Mouse (Mus musculus) liver, embryonic 13.5 days (tissue): Measurements from ENCODE around the gene Kcnk7. TPM values are rescaled to one million over a fixed set of nuclear protein-coding genes. Genes with fewer than 3 reads are reported as not detected.
A peak's percentile ranks its signal among the peaks of the same experiment; 100 is the strongest.

Experiments
- ATAC-seq: fragments of 200-750 bp; cut with Nextera tagmentation; 2 replicates; pipeline ENCODE4 v1.8.0; 2017; ENCODE audit warnings: low read depth, mild to moderate bottlenecking, moderate number of reproducible peaks, moderate library complexity
- DNase-seq: peaks from one replicate; pipeline ENCODE4 v3.0.0; 2022
- H3K27ac ChIP-seq: fragments of 300-500 bp; sonication (generic); 2 replicates; pipeline ENCODE4 v1.5.1; 2015; ENCODE audit warnings: moderate library complexity, mild to moderate bottlenecking, inconsistent platforms
- H3K27me3 ChIP-seq: fragments of 300-500 bp; sonication (generic); 2 replicates; pipeline ENCODE4 v1.6.1; 2015; ENCODE audit warnings: mild to moderate bottlenecking, inconsistent platforms
- H3K36me3 ChIP-seq: fragments of 300-500 bp; sonication (generic); 2 replicates; pipeline ENCODE4 v1.6.1; 2015; ENCODE audit warnings: mild to moderate bottlenecking, inconsistent platforms
- H3K4me1 ChIP-seq: fragments of 300-500 bp; sonication (generic); replicated peaks from 2 replicates; pipeline ENCODE4 v1.6.1; 2015; ENCODE audit warnings: inconsistent platforms
- H3K4me2 ChIP-seq: fragments of 300-500 bp; sonication (generic); 2 replicates; pipeline ENCODE4 v1.6.1; 2015; ENCODE audit warnings: inconsistent platforms, mild to moderate bottlenecking, moderate library complexity
- H3K4me3 ChIP-seq: fragments of 300-500 bp; sonication (generic); replicated peaks from 2 replicates; pipeline ENCODE4 v1.5.1; 2015; ENCODE audit warnings: mild to moderate bottlenecking, inconsistent platforms
- H3K9ac ChIP-seq: fragments of 300-500 bp; sonication (generic); 2 replicates; pipeline ENCODE4 v1.6.1; 2015; ENCODE audit warnings: mild to moderate bottlenecking, inconsistent platforms
- H3K9me3 ChIP-seq: fragments of 300-500 bp; sonication (generic); replicated peaks from 2 replicates; pipeline ENCODE4 v1.6.1; 2016; ENCODE audit warnings: inconsistent platforms
- WGBS: fragments of 180-500 bp; shearing (Covaris S2); methylation state at CpG from one replicate; pipeline ENCODE4 v1.1.7; 2015; ENCODE audit not compliant: insufficient replicate concordance; 5-methylcytosine and 5-hydroxymethylcytosine counted together
- polyA plus RNA-seq: library from polyadenylated mRNA; unstranded; fragments of >200 nt; fragmentation: Nextera tagmentation; extraction: Ambion mirVana; gene quantifications from 2 replicates; pipeline ENCODE4 v1.2.1, GENCODE M21; 2015

Kcnk7 gene
- polyA plus RNA-seq, 1 experiment from 2014 or later, result 0.46 TPM

GRCm38 (mm10) chr19:5713730-5714129, 9.6 kb downstream of the Kcnk7 start:
- Histone ChIP-seq H3K4me3 (peak overlapping the region; percentile 18), H3K27ac (peak overlapping the region; percentile 59), H3K9me3 (no peaks in the 10 kb centered on the region), H3K9ac (peak overlapping the region; percentile 37), H3K4me1 (peaks cover 84% of the 10 kb centered on the region), H3K36me3 (peaks cover 100% of the 10 kb centered on the region), H3K4me2 (peak overlapping the region; percentile 43), H3K27me3 (no peaks in the 10 kb centered on the region)
- ATAC-seq, result peak; percentile 52
- DNase-seq, result no peak
- 34% methylated on average over 2 of the region's 2 CpGs for WGBS

DNA sequence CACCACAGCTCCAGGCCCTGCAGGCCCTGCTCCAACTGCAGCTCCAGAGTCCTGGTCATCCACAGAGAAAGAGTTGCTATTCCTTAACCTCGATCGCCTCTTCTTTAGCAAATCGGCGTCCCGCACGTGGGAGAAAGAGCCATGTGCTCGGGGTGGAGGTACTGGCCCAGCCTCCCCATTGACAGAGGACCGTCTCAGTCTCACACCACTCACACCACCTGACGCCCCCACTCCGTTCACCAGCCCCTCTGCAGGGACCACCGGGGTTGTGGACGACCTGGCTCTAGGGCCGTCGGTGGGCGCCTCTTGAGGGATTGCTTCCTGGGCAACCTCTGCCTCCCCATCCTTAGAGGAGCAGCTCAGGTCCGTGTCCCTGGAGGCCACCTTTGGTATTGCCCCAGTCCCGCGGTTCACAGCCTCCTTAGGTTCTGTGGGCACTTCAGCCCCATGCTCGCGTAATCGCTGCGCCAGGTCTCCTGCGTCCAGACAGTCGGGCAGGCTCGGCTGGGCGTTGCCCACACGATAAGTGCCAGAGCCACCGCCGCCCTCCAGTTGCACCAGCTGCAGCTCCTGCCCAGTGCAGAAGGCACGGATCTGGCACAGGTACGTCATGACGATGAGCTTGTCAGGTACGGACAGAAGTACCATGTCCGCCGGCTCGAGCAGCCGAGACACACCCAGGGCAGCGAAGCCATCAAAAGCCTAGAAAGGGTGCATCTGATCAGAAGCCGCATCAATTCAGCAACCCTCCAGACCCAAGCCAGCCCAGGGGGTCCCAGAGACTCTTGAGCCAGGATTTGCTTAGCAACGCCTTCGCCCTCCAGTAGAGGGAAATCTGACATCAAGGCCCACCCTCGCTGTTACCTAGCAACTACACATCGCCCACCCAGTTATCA, 11.9 kb downstream of the Kcnk7 start:
- H3K9me3 ChIP-seq, result no peaks in the 10 kb centered on the region
- peaks cover 100% of the 10 kb centered on the region for H3K36me3 ChIP-seq
- ATAC-seq (peak; percentile 51), DNase-seq (no peak)
- peak overlapping the region; percentile 36 for H3K4me2 ChIP-seq
- peaks cover 98% of the 10 kb centered on the region for H3K4me1 ChIP-seq
- peak overlapping the region; percentile 59 for H3K27ac ChIP-seq
- peak overlapping the region; percentile 6; the same call in 1 of the 2 replicates for H3K9ac ChIP-seq
- 77% methylated on average over 43 of the region's 43 CpGs for WGBS
- H3K4me3 ChIP-seq, result peak overlapping the region; percentile 21; the same call in 1 of the 2 replicates
- H3K27me3 ChIP-seq, result no peaks in the 10 kb centered on the region

DNA sequence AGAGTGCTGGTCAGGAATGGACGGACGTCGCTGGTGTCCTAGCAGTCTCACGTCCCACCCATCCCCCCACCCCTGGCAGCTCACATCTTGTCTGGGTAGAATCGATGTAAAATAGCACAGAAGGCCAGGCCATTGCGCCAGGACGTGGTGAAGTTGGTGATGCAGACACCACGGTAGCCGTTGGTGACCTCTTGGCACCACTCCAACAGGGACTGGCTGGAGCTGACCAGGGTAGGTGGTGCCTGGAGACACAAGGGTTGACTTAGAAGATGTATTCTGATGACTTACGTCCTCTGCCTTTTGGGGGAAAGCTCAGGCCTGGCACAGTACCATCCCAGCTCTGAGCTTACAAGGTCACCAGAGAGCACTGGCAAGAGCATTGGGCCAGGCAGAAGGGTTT, 12.8 kb downstream of the Kcnk7 start:
- H3K9ac ChIP-seq, result no peak overlapping the region
- H3K9me3 ChIP-seq, result no peaks in the 10 kb centered on the region
- peaks cover 100% of the 10 kb centered on the region for H3K36me3 ChIP-seq
- peak overlapping the region; percentile 99; the same call in 1 of the 2 replicates for H3K27ac ChIP-seq
- H3K4me1 ChIP-seq, result peaks cover 100% of the 10 kb centered on the region
- no peak for ATAC-seq
- no peak for DNase-seq
- WGBS, result 77% methylated on average over 10 of the region's 10 CpGs
- H3K4me2 ChIP-seq, result peak overlapping the region; percentile 36; the same call in 1 of the 2 replicates
- H3K27me3 ChIP-seq, result no peaks in the 10 kb centered on the region
- H3K4me3 ChIP-seq, result 0 out of 2 replicates have a peak overlapping the region, but pooled peaks have one; percentile 2

DNA sequence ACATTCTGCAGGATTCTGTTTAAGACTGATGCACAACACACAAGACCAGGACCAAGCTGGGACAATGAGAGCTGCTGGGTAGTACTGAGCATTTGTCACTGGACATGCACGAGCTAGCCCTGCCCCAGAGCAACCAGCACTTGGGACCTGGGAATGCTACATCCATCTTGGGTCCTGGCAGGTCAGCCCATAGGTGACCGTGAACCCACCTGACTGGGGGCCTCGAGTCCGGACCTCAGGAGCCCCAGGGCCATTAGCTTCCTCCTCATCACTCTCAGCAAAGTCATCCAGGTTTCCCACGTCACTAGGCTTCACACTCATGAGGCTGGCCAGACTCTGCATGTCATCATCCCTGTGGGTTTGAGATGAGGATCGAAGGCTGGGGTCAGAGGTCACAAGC, 17.1 kb downstream of the Kcnk7 start:
- peak overlapping the region; percentile 18 for H3K4me3 ChIP-seq
- ATAC-seq, result no peak
- no peak for DNase-seq
- peak overlapping the region; percentile 100; the same call in 1 of the 2 replicates for H3K9ac ChIP-seq
- peaks cover 82% of the 10 kb centered on the region for H3K36me3 ChIP-seq
- no peaks in the 10 kb centered on the region for H3K27me3 ChIP-seq
- WGBS, result 89% methylated on average over 6 of the region's 6 CpGs
- H3K9me3 ChIP-seq, result no peaks in the 10 kb centered on the region
- H3K4me2 ChIP-seq, result peak overlapping the region; percentile 91
- peak overlapping the region; percentile 99 for H3K27ac ChIP-seq
- peaks cover 88% of the 10 kb centered on the region for H3K4me1 ChIP-seq

DNA sequence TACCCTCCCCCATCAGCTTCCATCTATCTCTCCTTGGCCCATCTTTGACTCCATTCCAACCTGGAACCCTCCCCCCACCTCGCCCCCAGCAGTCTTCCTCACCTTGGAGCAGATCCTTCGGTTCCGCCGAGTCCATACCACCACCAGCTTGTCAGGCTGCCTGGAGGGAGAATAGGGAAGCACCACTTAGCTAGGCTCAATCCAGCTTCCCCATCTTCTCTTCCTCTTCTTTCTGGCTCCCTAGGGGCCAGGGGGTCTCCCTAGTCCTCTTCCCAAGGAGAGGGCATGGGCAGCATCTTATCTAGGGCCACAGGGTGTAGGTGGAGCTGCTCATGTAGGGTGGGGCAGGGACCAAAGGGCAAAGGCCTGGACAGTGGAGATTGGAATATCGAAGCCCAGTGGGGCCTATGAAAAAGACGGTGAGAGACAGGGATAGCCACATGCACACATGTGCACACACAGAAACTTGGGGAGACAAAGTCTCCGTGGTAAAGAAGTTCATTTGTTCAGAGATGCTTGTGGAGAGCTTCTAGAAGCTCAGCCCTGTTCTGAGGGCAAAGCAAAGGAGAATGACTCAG, 18.8 kb downstream of the Kcnk7 start:
- peak overlapping the region; percentile 91 for H3K4me2 ChIP-seq
- peaks cover 65% of the 10 kb centered on the region for H3K36me3 ChIP-seq
- H3K27ac ChIP-seq, result peak overlapping the region; percentile 99
- no peaks in the 10 kb centered on the region for H3K27me3 ChIP-seq
- peak; percentile 77 for ATAC-seq
- peak; percentile 77 for DNase-seq
- H3K9me3 ChIP-seq, result no peaks in the 10 kb centered on the region
- peak overlapping the region; percentile 100 for H3K9ac ChIP-seq
- H3K4me1 ChIP-seq, result peaks cover 86% of the 10 kb centered on the region
- 41% methylated on average over 7 of the region's 7 CpGs for WGBS
- peak overlapping the region; percentile 99 for H3K4me3 ChIP-seq

DNA sequence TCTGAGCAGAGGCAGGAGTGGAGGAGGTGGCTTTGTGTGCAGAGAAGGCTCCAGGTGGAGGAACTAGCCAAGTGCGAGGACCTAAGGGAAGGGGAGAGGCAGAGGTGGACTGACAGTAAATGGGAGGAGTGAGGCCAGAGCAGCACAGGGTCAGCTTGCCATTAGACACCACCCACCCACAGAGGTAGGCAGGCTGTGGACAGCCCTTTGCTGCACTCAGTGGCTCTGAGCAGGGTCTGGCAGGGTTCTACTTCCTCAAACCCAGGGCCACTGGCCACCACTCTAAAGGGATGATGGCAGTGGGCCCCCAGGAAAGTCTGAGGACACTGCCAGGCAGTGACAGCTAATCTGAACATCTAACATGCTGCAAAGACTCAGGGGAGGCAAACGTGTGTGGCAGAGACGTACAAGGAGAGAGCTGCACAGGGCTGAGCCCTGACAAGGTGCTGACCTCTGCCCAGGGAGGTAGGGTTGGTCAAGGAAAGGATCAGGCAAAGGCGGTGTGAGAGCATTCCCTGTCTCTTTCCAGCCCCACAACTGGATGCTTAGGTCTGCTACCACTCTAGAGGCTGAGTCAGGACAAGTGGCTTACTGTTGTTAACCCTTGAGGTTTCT, 19.9 kb downstream of the Kcnk7 start:
- Histone ChIP-seq H3K27ac (peak overlapping the region; percentile 99), H3K4me3 (peak overlapping the region; percentile 99), H3K36me3 (peaks cover 59% of the 10 kb centered on the region), H3K27me3 (no peaks in the 10 kb centered on the region), H3K4me1 (peaks cover 86% of the 10 kb centered on the region), H3K4me2 (peak overlapping the region; percentile 91), H3K9me3 (no peaks in the 10 kb centered on the region), H3K9ac (peak overlapping the region; percentile 100)
- DNase-seq (peak; percentile 31), ATAC-seq (no peak)
- 24% methylated on average over 4 of the region's 4 CpGs for WGBS

DNA sequence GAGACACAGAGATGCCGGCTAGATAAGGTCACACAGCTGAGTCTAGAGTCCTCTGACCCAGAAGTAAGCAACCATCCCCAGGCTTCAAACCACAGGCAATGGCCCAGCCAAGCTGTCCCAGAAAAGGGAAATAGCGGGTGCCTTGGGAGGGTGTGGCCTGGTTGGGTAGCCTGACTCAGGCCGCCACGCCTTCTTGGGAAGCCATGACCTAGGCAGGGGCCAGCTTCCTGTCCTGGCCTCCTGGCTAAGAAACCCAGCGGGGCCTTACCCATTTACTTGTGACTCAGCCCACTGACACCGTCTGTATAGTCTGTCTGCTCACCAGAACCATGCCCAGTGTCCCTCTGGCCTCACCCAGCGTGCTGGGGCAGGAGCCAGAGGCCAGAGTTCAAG, 20.4 kb downstream of the Kcnk7 start:
- Histone ChIP-seq H3K9ac (peak overlapping the region; percentile 100), H3K4me2 (peak overlapping the region; percentile 91), H3K36me3 (peaks cover 54% of the 10 kb centered on the region), H3K4me1 (peaks cover 84% of the 10 kb centered on the region), H3K9me3 (no peaks in the 10 kb centered on the region), H3K27me3 (no peaks in the 10 kb centered on the region), H3K4me3 (peak overlapping the region; percentile 99), H3K27ac (peak overlapping the region; percentile 99)
- WGBS, result 14% methylated on average over 7 of the region's 7 CpGs
- DNase-seq (peak; percentile 84), ATAC-seq (peak; percentile 64)

- peak overlapping the region; percentile 99 for H3K27ac ChIP-seq
- peaks cover 84% of the 10 kb centered on the region for H3K4me1 ChIP-seq
- H3K9ac ChIP-seq, result peak overlapping the region; percentile 100
- H3K4me2 ChIP-seq, result peak overlapping the region; percentile 91
- no peaks in the 10 kb centered on the region for H3K9me3 ChIP-seq
- WGBS, result 7% methylated on average over 12 of the region's 12 CpGs
- H3K4me3 ChIP-seq, result peak overlapping the region; percentile 99
- DNase-seq (peak; percentile 38), ATAC-seq (peak; percentile 7)
- peaks cover 51% of the 10 kb centered on the region for H3K36me3 ChIP-seq
- no peaks in the 10 kb centered on the region for H3K27me3 ChIP-seq
These were observed 21.0 kb downstream of the Kcnk7 start for GRCm38 (mm10) chr19:5725029-5725707.

DNA sequence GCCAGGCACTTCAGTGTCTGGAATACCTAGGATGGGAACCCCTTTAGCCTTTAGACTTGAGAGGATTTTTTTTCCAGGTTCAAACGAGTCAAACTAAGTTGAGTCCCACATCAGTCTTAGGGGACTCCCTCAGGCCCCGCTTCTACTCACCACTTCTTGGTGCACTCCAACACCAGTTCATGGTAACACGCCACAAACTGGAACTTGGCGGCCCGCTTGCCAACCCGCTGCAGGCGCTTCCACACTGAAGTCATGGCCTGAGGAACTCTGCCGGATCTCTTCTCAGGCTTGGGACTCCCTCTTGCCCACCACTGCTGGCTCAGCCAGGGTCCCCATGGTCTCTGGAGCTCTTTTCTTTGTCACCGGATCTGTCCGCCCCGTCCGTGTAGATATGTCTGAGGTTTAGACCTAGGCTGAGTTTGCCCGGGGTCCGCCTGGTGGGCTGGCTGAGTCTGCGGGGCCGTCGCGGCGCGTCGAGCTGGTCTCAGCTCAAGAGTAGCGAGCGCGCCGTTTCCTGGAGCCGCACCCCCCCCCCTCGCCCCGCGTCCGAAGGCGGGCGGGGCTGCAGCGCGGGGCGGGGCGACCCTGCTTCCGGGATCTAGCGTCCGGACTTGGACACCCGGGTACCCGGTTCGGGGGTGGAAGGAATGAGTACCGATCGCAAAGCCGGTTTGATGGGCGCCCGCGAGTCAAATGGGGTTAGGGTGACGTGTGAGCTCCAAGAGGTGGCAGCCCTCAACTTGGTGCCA, 21.8 kb downstream of the Kcnk7 start, which contains the start of gene Ehbp1l1:
Gene Ehbp1l1, minus strand, starts transcription at position 551 of the 749 bp plus-strand sequence.
- ATAC-seq (peak; percentile 25), DNase-seq (peak; percentile 64)
- Histone ChIP-seq H3K9ac (peak within 1 kb of the TSS; percentile 100), H3K4me1 (peaks cover 84% of the 10 kb centered on the region), H3K9me3 (no peaks in the 10 kb centered on the region), H3K4me2 (peak within 1 kb of the TSS; percentile 91), H3K27me3 (no peaks in the 10 kb centered on the region), H3K36me3 (peaks cover 47% of the 10 kb centered on the region), H3K4me3 (peak within 1 kb of the TSS; percentile 99), H3K27ac (peak within 1 kb of the TSS; percentile 99)
- 2% methylated on average over 49 of the region's 49 CpGs for WGBS

DNA sequence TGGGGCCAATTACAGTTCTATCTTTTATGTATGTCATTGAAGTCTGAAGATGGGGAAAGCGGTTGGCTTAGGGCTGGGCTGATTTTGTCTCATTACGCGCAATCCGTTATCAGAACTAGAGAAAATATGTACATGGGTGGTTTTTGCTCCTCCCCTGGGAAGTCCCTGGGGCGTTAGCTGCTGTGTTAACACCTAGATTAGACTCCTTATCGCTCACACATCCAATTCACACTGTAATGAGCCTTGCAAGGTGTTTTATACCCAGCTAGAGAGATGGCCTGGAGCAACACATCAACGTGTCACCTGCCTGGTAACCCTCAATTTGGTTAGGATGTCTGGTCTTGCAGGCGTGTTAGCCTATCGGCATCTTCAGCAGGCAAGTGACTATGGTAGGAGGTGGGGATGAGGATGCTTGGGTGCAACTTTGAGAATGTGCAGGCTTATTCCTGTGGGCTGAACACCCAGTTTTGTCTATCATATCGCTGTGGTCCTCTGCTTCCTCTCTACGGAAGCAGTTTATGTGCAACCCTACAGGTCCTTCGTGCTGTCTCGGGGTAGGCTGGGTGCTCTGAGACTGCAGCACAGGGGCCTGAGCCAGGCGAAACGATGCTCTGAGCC, 22.9 kb downstream of the Kcnk7 start:
- peak overlapping the region; percentile 100 for H3K9ac ChIP-seq
- peak overlapping the region; percentile 91 for H3K4me2 ChIP-seq
- peak overlapping the region; percentile 99 for H3K27ac ChIP-seq
- H3K4me3 ChIP-seq, result peak overlapping the region; percentile 99
- WGBS, result 12% methylated on average over 15 of the region's 15 CpGs
- H3K27me3 ChIP-seq, result no peaks in the 10 kb centered on the region
- H3K9me3 ChIP-seq, result no peaks in the 10 kb centered on the region
- ATAC-seq (peak; percentile 62), DNase-seq (peak; percentile 80)
- H3K36me3 ChIP-seq, result peaks cover 36% of the 10 kb centered on the region
- peaks cover 84% of the 10 kb centered on the region for H3K4me1 ChIP-seq
